Mouse (Mus musculus) liver, embryonic 12.5 days (tissue): Measurements from ENCODE around the gene Gm28553. TPM values are rescaled to one million over a fixed set of nuclear protein-coding genes. Genes with fewer than 3 reads are reported as not detected.
"Not testable (repeated sequence)": the region's sequence is repeated elsewhere in the genome, so short reads cannot be mapped to it uniquely, and the experiment has no call there.

Source experiments
- ATAC-seq: fragments of 200-750 bp; cut with Nextera tagmentation; 2 replicates; pipeline ENCODE4 v1.8.0; 2017; ENCODE audit warnings: moderate number of reproducible peaks, mild to moderate bottlenecking, moderate library complexity
- H3K27ac ChIP-seq: fragments of 300-500 bp; sonication (generic); 2 replicates; pipeline ENCODE4 v1.5.1; 2016; ENCODE audit warnings: mild to moderate bottlenecking
- H3K27me3 ChIP-seq: fragments of 300-500 bp; sonication (generic); replicated peaks from 2 replicates; pipeline ENCODE4 v1.6.1; 2016; ENCODE audit warnings: mild to moderate bottlenecking, moderate library complexity
- H3K36me3 ChIP-seq: fragments of 300-500 bp; sonication (generic); 2 replicates; pipeline ENCODE4 v1.6.1; 2016; ENCODE audit warnings: mild to moderate bottlenecking, moderate library complexity
- H3K4me1 ChIP-seq: fragments of 300-500 bp; sonication (generic); 2 replicates; pipeline ENCODE4 v1.6.1; 2016
- H3K4me2 ChIP-seq: fragments of 300-500 bp; sonication (generic); 2 replicates; pipeline ENCODE4 v1.6.1; 2016; ENCODE audit warnings: mild to moderate bottlenecking, moderate library complexity
- H3K4me3 ChIP-seq: fragments of 300-500 bp; sonication (generic); 2 replicates; pipeline ENCODE4 v1.5.1; 2016; ENCODE audit warnings: mild to moderate bottlenecking, moderate library complexity
- H3K9ac ChIP-seq: fragments of 300-500 bp; sonication (generic); 2 replicates; pipeline ENCODE4 v1.6.1; 2016; ENCODE audit warnings: mild to moderate bottlenecking, moderate library complexity
- H3K9me3 ChIP-seq: fragments of 300-500 bp; sonication (generic); replicated peaks from 2 replicates; pipeline ENCODE4 v1.6.1; 2016; ENCODE audit warnings: mild to moderate bottlenecking, moderate library complexity
- WGBS: fragments of 180-500 bp; shearing (Covaris S2); methylation state at CpG from one replicate; pipeline ENCODE4 v1.1.7; 2016; ENCODE audit not compliant: insufficient replicate concordance; 5-methylcytosine and 5-hydroxymethylcytosine counted together
- polyA plus RNA-seq: library from polyadenylated mRNA; unstranded; fragments of >200 nt; fragmentation: Nextera tagmentation; extraction: Ambion mirVana; gene quantifications from 2 replicates; pipeline ENCODE4 v1.2.1, GENCODE M21; 2016

Gene Gm28553
- polyA plus RNA-seq = not detected in 2 replicates

GRCm38 (mm10) chrY:48856197-48856596, at the start of gene Gm28553:
Gm28553 (plus strand) TSS chrY:48856497.
- not testable (repeated sequence) for H3K9ac ChIP-seq, ATAC-seq, H3K4me3 ChIP-seq, H3K4me2 ChIP-seq, H3K4me1 ChIP-seq, H3K27ac ChIP-seq, H3K27me3 ChIP-seq, H3K36me3 ChIP-seq, H3K9me3 ChIP-seq
- no CpG with 5 or more reads among the region's 5 CpGs for WGBS
